Mouse (Mus musculus) erythroblast, embryonic 14.5 days (primary cell): ENCODE results near the gene Ccdc149.

Experiments
- GATA1 ChIP-seq: IDR thresholded peaks from 2 replicates; pipeline ENCODE4 v1.6.1; 2012; ENCODE audit warnings: low read length, inconsistent platforms, mixed read lengths
- TAL1 ChIP-seq: IDR thresholded peaks from 3 replicates; pipeline ENCODE4 v1.6.1; 2012; ENCODE audit warnings: low read length, inconsistent platforms, mixed read lengths

GRCm38 (mm10) chr5:52415193-52415592, 56.1 kb downstream of the Ccdc149 start:
- no peak for TF ChIP-seq GATA1
- TF ChIP-seq TAL1, result no peak
